Mouse (Mus musculus) thymus, postnatal 4 days (tissue): ENCODE measurements around the gene Rrp12.

Source experiments
- DNase-seq: peaks from one replicate; pipeline ENCODE4 v3.0.0; 2021

The Rrp12 gene

GRCm38 (mm10) chr19:41828941-41829340 lies 67.0 kb downstream of the Rrp12 start:
- DNase-seq = no peak

- no peak for DNase-seq
Measured at GRCm38 (mm10) chr19:41826529-41826928, 69.4 kb downstream of the Rrp12 start.

GRCm38 (mm10) chr19:41824950-41825349 lies 71.0 kb downstream of the Rrp12 start:
- no peak for DNase-seq

- no peak for DNase-seq
Measured at GRCm38 (mm10) chr19:41822589-41822988, 73.4 kb downstream of the Rrp12 start.

GRCm38 (mm10) chr19:41821436-41821835 lies 74.5 kb downstream of the Rrp12 start:
- DNase-seq = no peak

- no peak for DNase-seq
Measured at GRCm38 (mm10) chr19:41818749-41819148, 77.2 kb downstream of the Rrp12 start.

- no peak for DNase-seq
Measured at GRCm38 (mm10) chr19:41817325-41817724, 78.6 kb downstream of the Rrp12 start.

GRCm38 (mm10) chr19:41816915-41817314 lies 79.1 kb downstream of the Rrp12 start:
- DNase-seq = no peak

GRCm38 (mm10) chr19:41816410-41816809 lies 79.6 kb downstream of the Rrp12 start:
- no peak for DNase-seq

GRCm38 (mm10) chr19:41813374-41813773 lies 82.6 kb downstream of the Rrp12 start:
- DNase-seq = no peak
